Mouse (Mus musculus) adrenal gland, postnatal 36 days (tissue): ENCODE data around the gene Ndufaf8. TPM values are rescaled to one million over a fixed set of nuclear protein-coding genes. Genes with fewer than 3 reads are reported as not detected.
A peak's percentile ranks its signal among the peaks of the same experiment; 100 is the strongest.

Experiments used
- DNase-seq, 2 experiments: peaks; one replicate each; pipeline ENCODE4 v3.0.0; 2021; ENCODE audit warnings: mixed read lengths in 1 of 2
- microRNA-seq: library from miRNA; unstranded; fragments of <30 nt; microRNA quantifications from one replicate; pipeline ENCODE4 v1.2.0, GENCODE M21; 2021
- total RNA-seq, 2 experiments: library from RNA; stranded (reverse); gene quantifications; 2 replicates each; pipeline ENCODE4 v1.2.3; 2021

The Ndufaf8 gene
- total RNA-seq, 2 experiments from 2014 or later = 59.9 to 69.4 TPM

- DNase-seq = no peak
These were observed 35.4 kb downstream of the Ndufaf8 start for GRCm38 (mm10) chr11:120134148-120134547.

- peak in 1 of 2 experiments; percentile 38 for DNase-seq
These were observed 36.3 kb downstream of the Ndufaf8 start for GRCm38 (mm10) chr11:120134847-120135530.

GRCm38 (mm10) chr11:120136195-120136594 is 37.5 kb downstream of the Ndufaf8 start:
- DNase-seq = no peak

GRCm38 (mm10) chr11:120136796-120137624 is 38.3 kb downstream of the Ndufaf8 start:
- DNase-seq = no peak

- no peak for DNase-seq
These were observed 38.9 kb downstream of the Ndufaf8 start for GRCm38 (mm10) chr11:120137625-120138004.

- DNase-seq = no peak
These were observed 40.6 kb downstream of the Ndufaf8 start for GRCm38 (mm10) chr11:120139309-120139731.

GRCm38 (mm10) chr11:120140255-120140654 is 41.5 kb downstream of the Ndufaf8 start:
- DNase-seq = no peak

GRCm38 (mm10) chr11:120142601-120143051 is 43.9 kb downstream of the Ndufaf8 start:
- DNase-seq = peak; percentile 59 to 71

- no peak for DNase-seq
These were observed 45.2 kb downstream of the Ndufaf8 start for GRCm38 (mm10) chr11:120143708-120144497.

GRCm38 (mm10) chr11:120148201-120148855 is 49.6 kb downstream of the Ndufaf8 start:
- DNase-seq = no peak

GRCm38 (mm10) chr11:120149510-120150200 is 50.9 kb downstream of the Ndufaf8 start:
- DNase-seq = peak in 1 of 2 experiments; percentile 20

Small RNA genes within 50 kb of the gene (microRNA-seq; reads per million reads assigned to microRNA genes)
- gene Gm25948 = not detected

Other genes with a start within 250 kb of the Ndufaf8 start
- 10 to 100 TPM; 31.9 to 37.6 TPM for gene Chmp6, start 185.5 kb upstream of the Ndufaf8 start, total RNA-seq
- gene Baiap2, start 156.2 kb upstream of the Ndufaf8 start, total RNA-seq = 10 to 100 TPM; 11.3 to 24.0 TPM
- 10 to 100 TPM in 1 of 2 experiments, 1 to 10 TPM in 1; 9.2 to 13.2 TPM for gene Aatk, start 51.8 kb upstream of the Ndufaf8 start, total RNA-seq
- gene Cep131, start 12.1 kb upstream of the Ndufaf8 start, total RNA-seq = 100 to 1,000 TPM in 1 of 2 experiments, 10 to 100 TPM in 1; 35.5 to 207 TPM
- gene Tepsin, start 197 bp upstream of the Ndufaf8 start, total RNA-seq = 10 to 100 TPM; 11.5 to 12.7 TPM
- 100 to 1,000 TPM; 156 to 163 TPM for gene Slc38a10, start 52.4 kb downstream of the Ndufaf8 start, total RNA-seq
- 10 to 100 TPM; 17.5 TPM for gene Bahcc1, start 134.0 kb downstream of the Ndufaf8 start, total RNA-seq
- gene Actg1, start 249.6 kb downstream of the Ndufaf8 start, total RNA-seq = 1,000 to 10,000 TPM; 1,356 to 1,461 TPM